Mouse (Mus musculus) limb, embryonic 14.5 days (tissue): ENCODE results near the gene Gne. TPM values are rescaled to one million over a fixed set of nuclear protein-coding genes. Genes with fewer than 3 reads are reported as not detected.
"Not testable (repeated sequence)": the region's sequence is repeated elsewhere in the genome, so short reads cannot be mapped to it uniquely, and the experiment has no call there.

Source experiments
- ATAC-seq: fragments of 200-750 bp; cut with Nextera tagmentation; 2 replicates; pipeline ENCODE4 v1.8.0; 2017; ENCODE audit warnings: low read depth, moderate number of reproducible peaks, moderate TSS enrichment; ENCODE audit not compliant: low FRiP score
- DNase-seq: peaks from one replicate; pipeline ENCODE4 v3.0.0-alpha.2; 2015; ENCODE audit warnings: low spot score
- H3K27ac ChIP-seq: fragments of 300-500 bp; sonication (generic); replicated peaks from 2 replicates; pipeline ENCODE4 v1.5.1; 2014; ENCODE audit warnings: low read depth, mild to moderate bottlenecking, low read length, moderate library complexity, mixed read lengths
- H3K27me3 ChIP-seq: fragments of 300-500 bp; sonication (generic); 2 replicates; pipeline ENCODE4 v1.6.1; 2014; ENCODE audit warnings: low read length, mixed read lengths; ENCODE audit not compliant: control insufficient read depth, insufficient read depth
- H3K36me3 ChIP-seq: fragments of 300-500 bp; sonication (generic); 2 replicates; pipeline ENCODE4 v1.6.1; 2014; ENCODE audit warnings: mild to moderate bottlenecking, low read length, moderate library complexity, mixed read lengths; ENCODE audit not compliant: control insufficient read depth, insufficient read depth
- H3K4me1 ChIP-seq: fragments of 300-500 bp; sonication (generic); 2 replicates; pipeline ENCODE4 v1.6.1; 2014; ENCODE audit warnings: antibody characterized with exemption, low read length, mixed read lengths; ENCODE audit not compliant: control insufficient read depth, insufficient read depth
- H3K4me2 ChIP-seq: fragments of 300-500 bp; sonication (generic); replicated peaks from 2 replicates; pipeline ENCODE4 v1.6.1; 2014; ENCODE audit warnings: low read depth, mild to moderate bottlenecking, low read length, moderate library complexity; ENCODE audit not compliant: severe bottlenecking
- H3K4me3 ChIP-seq: fragments of 300-500 bp; sonication (generic); replicated peaks from 2 replicates; pipeline ENCODE4 v1.5.1; 2014; ENCODE audit warnings: low read length
- H3K9ac ChIP-seq: fragments of 300-500 bp; sonication (generic); 2 replicates; pipeline ENCODE4 v1.6.1; 2014; ENCODE audit warnings: mild to moderate bottlenecking, low read depth, low read length, moderate library complexity; ENCODE audit not compliant: severe bottlenecking
- H3K9me3 ChIP-seq: fragments of 300-500 bp; sonication (generic); 2 replicates; pipeline ENCODE4 v1.6.1; 2016; ENCODE audit warnings: low read length; ENCODE audit not compliant: control insufficient read depth
- POLR2A ChIP-seq: fragments of 200-500 bp; IDR thresholded peaks from 2 replicates; pipeline ENCODE4 v1.8.0; 2012; ENCODE audit warnings: inconsistent platforms, mild to moderate bottlenecking, moderate library complexity, borderline replicate concordance; ENCODE audit not compliant: insufficient read depth, insufficient read length; ENCODE audit errors: extremely low read depth
- WGBS: fragments of 180-500 bp; shearing (Covaris S2); extraction: QIAGEN DNeasy Blood & Tissue Kit; methylation state at CpG from one replicate; pipeline ENCODE4 v1.1.7; 2014; 5-methylcytosine and 5-hydroxymethylcytosine counted together
- polyA plus RNA-seq, 2 experiments: library from polyadenylated mRNA; depleted of rRNA in 1 of 2; stranded (reverse) in 1 of 2; unstranded in 1 of 2; fragments of >200 nt; fragmentation: Nextera tagmentation in 1 of 2; extraction: Ambion mirVana in 1 of 2; gene quantifications; 2 replicates each; pipeline versions ENCODE4 v1.2.1 to v1.2.3; 2012 to 2014

The Gne gene
- polyA plus RNA-seq, 2 experiments, result 13.8 to 27.8 TPM

GRCm38 (mm10) chr4:44049812-44050211, 34.2 kb downstream of the Gne start:
- H3K9me3 ChIP-seq, result no peaks in the 10 kb centered on the region
- no peak overlapping the region for H3K27ac ChIP-seq
- H3K9ac ChIP-seq, result no peak overlapping the region
- no peaks in the 10 kb centered on the region for H3K4me1 ChIP-seq
- H3K4me3 ChIP-seq, result no peak overlapping the region
- H3K4me2 ChIP-seq, result no peak overlapping the region
- 79% methylated on average over 5 of the region's 5 CpGs for WGBS
- peaks cover 19% of the 10 kb centered on the region for H3K36me3 ChIP-seq
- no peak for TF ChIP-seq POLR2A
- no peak for DNase-seq
- no peak for ATAC-seq
- no peaks in the 10 kb centered on the region for H3K27me3 ChIP-seq

- H3K4me3 ChIP-seq, result no peak overlapping the region
- WGBS, result 69% methylated on average over 5 of the region's 5 CpGs
- H3K36me3 ChIP-seq, result peaks cover 33% of the 10 kb centered on the region
- no peak for DNase-seq
- ATAC-seq, result no peak
- H3K9me3 ChIP-seq, result no peaks in the 10 kb centered on the region
- H3K27me3 ChIP-seq, result no peaks in the 10 kb centered on the region
- TF ChIP-seq POLR2A, result no peak
- no peak overlapping the region for H3K4me2 ChIP-seq
- no peaks in the 10 kb centered on the region for H3K4me1 ChIP-seq
- no peak overlapping the region for H3K27ac ChIP-seq
- H3K9ac ChIP-seq, result no peak overlapping the region
These were observed 37.9 kb downstream of the Gne start for GRCm38 (mm10) chr4:44046066-44046465.

GRCm38 (mm10) chr4:44044685-44045356, 39.2 kb downstream of the Gne start:
- ATAC-seq, result no peak

GRCm38 (mm10) chr4:44043182-44043581, 40.8 kb downstream of the Gne start:
- H3K9ac ChIP-seq, H3K4me2 ChIP-seq, H3K4me3 ChIP-seq, H3K27ac ChIP-seq, DNase-seq, ATAC-seq, H3K9me3 ChIP-seq, H3K27me3 ChIP-seq, H3K4me1 ChIP-seq: not testable (repeated sequence)
- peaks cover 51% of the 10 kb centered on the region for H3K36me3 ChIP-seq
- 91% methylated on average over 4 of the region's 4 CpGs for WGBS

More at GRCm38 (mm10) chr4:44044685-44045356, 39.2 kb downstream of the Gne start:
- WGBS, result 91% methylated on average over 5 of the region's 5 CpGs
- no peak overlapping the region for H3K27ac ChIP-seq
- no peaks in the 10 kb centered on the region for H3K27me3 ChIP-seq
- no peak overlapping the region for H3K4me2 ChIP-seq
- TF ChIP-seq POLR2A, result no peak
- H3K4me1 ChIP-seq, result no peaks in the 10 kb centered on the region
- H3K4me3 ChIP-seq, result no peak overlapping the region
- H3K9me3 ChIP-seq, result no peaks in the 10 kb centered on the region
- peaks cover 39% of the 10 kb centered on the region for H3K36me3 ChIP-seq
- no peak overlapping the region for H3K9ac ChIP-seq
- DNase-seq, result no peak

- WGBS, result 61% methylated on average over 5 of the region's 5 CpGs
- DNase-seq, result no peak
These were observed 41.5 kb downstream of the Gne start for GRCm38 (mm10) chr4:44042429-44042828.

GRCm38 (mm10) chr4:44040802-44041201, 43.2 kb downstream of the Gne start:
- Histone ChIP-seq H3K27me3 (no peaks in the 10 kb centered on the region), H3K4me2 (no peak overlapping the region), H3K36me3 (peaks cover 61% of the 10 kb centered on the region), H3K4me3 (no peak overlapping the region), H3K27ac (no peak overlapping the region), H3K9me3 (no peaks in the 10 kb centered on the region), H3K9ac (no peak overlapping the region), H3K4me1 (no peaks in the 10 kb centered on the region)
- TF ChIP-seq POLR2A, result no peak
- ATAC-seq, result no peak
- no peak for DNase-seq
- 89% methylated on average over 4 of the region's 4 CpGs for WGBS

More at GRCm38 (mm10) chr4:44042429-44042828, 41.5 kb downstream of the Gne start:
- peaks cover 54% of the 10 kb centered on the region for H3K36me3 ChIP-seq
- no peak for TF ChIP-seq POLR2A
- no peak overlapping the region for H3K27ac ChIP-seq
- H3K9me3 ChIP-seq, result no peaks in the 10 kb centered on the region
- no peak for ATAC-seq
- no peaks in the 10 kb centered on the region for H3K27me3 ChIP-seq
- no peaks in the 10 kb centered on the region for H3K4me1 ChIP-seq
- no peak overlapping the region for H3K9ac ChIP-seq
- no peak overlapping the region for H3K4me2 ChIP-seq
- no peak overlapping the region for H3K4me3 ChIP-seq
